Mouse (Mus musculus) embryonic facial prominence, embryonic 11.5 days (tissue): ENCODE data around the gene Mfap1a. TPM values are rescaled to one million over a fixed set of nuclear protein-coding genes. Genes with fewer than 3 reads are reported as not detected.
"Not testable (repeated sequence)": the region's sequence is repeated elsewhere in the genome, so short reads cannot be mapped to it uniquely, and the experiment has no call there.

ENCODE experiments used
- ATAC-seq: fragments of 200-750 bp; cut with Nextera tagmentation; replicated peaks from 2 replicates; pipeline ENCODE4 v1.8.0; 2017; ENCODE audit warnings: low read depth; ENCODE audit not compliant: insufficient number of reproducible peaks, low FRiP score, low TSS enrichment
- DNase-seq: peaks from one replicate; pipeline ENCODE4 v3.0.0-alpha.2; 2015; ENCODE audit warnings: low spot score
- H3K27ac ChIP-seq: fragments of 300-500 bp; sonication (generic); replicated peaks from 2 replicates; pipeline ENCODE4 v1.5.1; 2014; ENCODE audit warnings: mild to moderate bottlenecking, low read depth, low read length, control low read depth
- H3K27me3 ChIP-seq: fragments of 300-500 bp; sonication (generic); 2 replicates; pipeline ENCODE4 v1.6.1; 2014; ENCODE audit warnings: mild to moderate bottlenecking, low read length, moderate library complexity, mixed read lengths; ENCODE audit not compliant: control insufficient read depth, insufficient read depth
- H3K36me3 ChIP-seq: fragments of 300-500 bp; sonication (generic); replicated peaks from 2 replicates; pipeline ENCODE4 v1.6.1; 2014; ENCODE audit warnings: low read depth, mild to moderate bottlenecking, low read length, moderate library complexity, mixed read lengths; ENCODE audit not compliant: control insufficient read depth, insufficient read depth
- H3K4me1 ChIP-seq: fragments of 300-500 bp; sonication (generic); 2 replicates; pipeline ENCODE4 v1.6.1; 2014; ENCODE audit warnings: low read length, mixed read lengths; ENCODE audit not compliant: control insufficient read depth, insufficient read depth
- H3K4me2 ChIP-seq: fragments of 300-500 bp; sonication (generic); 2 replicates; pipeline ENCODE4 v1.6.1; 2014; ENCODE audit warnings: low read depth, mild to moderate bottlenecking, control low read depth, low read length, moderate library complexity
- H3K4me3 ChIP-seq: fragments of 300-500 bp; sonication (generic); 2 replicates; pipeline ENCODE4 v1.5.1; 2014; ENCODE audit warnings: low read depth, low read length, control low read depth
- H3K9ac ChIP-seq: fragments of 300-500 bp; sonication (generic); replicated peaks from 2 replicates; pipeline ENCODE4 v1.6.1; 2014; ENCODE audit warnings: mild to moderate bottlenecking, control low read depth, low read length
- H3K9me3 ChIP-seq: fragments of 300-500 bp; sonication (generic); replicated peaks from 2 replicates; pipeline ENCODE4 v1.6.1; 2016; ENCODE audit warnings: mild to moderate bottlenecking, low read length, inconsistent platforms, mixed read lengths; ENCODE audit not compliant: control insufficient read depth
- WGBS: fragments of 180-500 bp; shearing (Covaris S2); extraction: QIAGEN DNeasy Blood & Tissue Kit; methylation state at CpG from one replicate; pipeline ENCODE4 v1.1.7; 2014; 5-methylcytosine and 5-hydroxymethylcytosine counted together
- polyA plus RNA-seq: library from polyadenylated mRNA; unstranded; fragments of >200 nt; fragmentation: Nextera tagmentation; extraction: Ambion mirVana; gene quantifications from 2 replicates; pipeline ENCODE4 v1.2.1, GENCODE M21; 2014

Mfap1a gene
- polyA plus RNA-seq: 27.8 and 29.9 TPM in 2 replicates

- H3K9me3 ChIP-seq, H3K27ac ChIP-seq, H3K27me3 ChIP-seq, H3K36me3 ChIP-seq, H3K4me1 ChIP-seq: not testable (repeated sequence)
- Histone ChIP-seq H3K4me2 (peak within 1 kb of the TSS; percentile 45), H3K4me3 (peak within 1 kb of the TSS; percentile 58), H3K9ac (peak within 1 kb of the TSS; percentile 67)
- 4% methylated on average over 38 of the region's 42 CpGs for WGBS
- DNase-seq (peak; percentile 97), ATAC-seq (peak; percentile 93)
Observed at GRCm38 (mm10) chr2:121505942-121506882, at the start of gene Mfap1a, which contains the start of gene Wdr76. Gene Mfap1a, minus strand, starts transcription at chr2:121506665. Gene Wdr76, plus strand, starts transcription at chr2:121506723.

GRCm38 (mm10) chr2:121551271-121551670 lies 44.8 kb upstream of the Mfap1a start:
- Histone ChIP-seq H3K9ac (no peak overlapping the region), H3K27ac (no peak overlapping the region), H3K4me1 (no peaks in the 10 kb centered on the region), H3K27me3 (no peaks in the 10 kb centered on the region), H3K9me3 (no peaks in the 10 kb centered on the region), H3K4me2 (no peak overlapping the region), H3K36me3 (no peaks in the 10 kb centered on the region), H3K4me3 (no peak overlapping the region)
- 80% methylated on average over 8 of the region's 8 CpGs for WGBS
- no peak for ATAC-seq
- no peak for DNase-seq

- WGBS: 87% methylated on average over 6 of the region's 6 CpGs
- no peak for ATAC-seq
Observed at GRCm38 (mm10) chr2:121549630-121550029, 43.2 kb upstream of the Mfap1a start.

GRCm38 (mm10) chr2:121544829-121545228 lies 38.4 kb upstream of the Mfap1a start:
- ATAC-seq (no peak), DNase-seq (no peak)
- no peaks in the 10 kb centered on the region for H3K9me3 ChIP-seq
- no peak overlapping the region for H3K9ac ChIP-seq
- no peak overlapping the region for H3K4me2 ChIP-seq
- 93% methylated on average over 3 of the region's 3 CpGs for WGBS
- no peaks in the 10 kb centered on the region for H3K27me3 ChIP-seq
- H3K4me1 ChIP-seq: no peaks in the 10 kb centered on the region
- no peaks in the 10 kb centered on the region for H3K36me3 ChIP-seq
- no peak overlapping the region for H3K4me3 ChIP-seq
- H3K27ac ChIP-seq: no peak overlapping the region

More at GRCm38 (mm10) chr2:121549630-121550029, 43.2 kb upstream of the Mfap1a start:
- Histone ChIP-seq H3K27me3 (no peaks in the 10 kb centered on the region), H3K4me3 (no peak overlapping the region), H3K9ac (no peak overlapping the region), H3K36me3 (no peaks in the 10 kb centered on the region), H3K27ac (no peak overlapping the region), H3K9me3 (no peaks in the 10 kb centered on the region), H3K4me2 (no peak overlapping the region), H3K4me1 (no peaks in the 10 kb centered on the region)
- no peak for DNase-seq

- no peaks in the 10 kb centered on the region for H3K36me3 ChIP-seq
- H3K27me3 ChIP-seq: no peaks in the 10 kb centered on the region
- H3K4me2 ChIP-seq: no peak overlapping the region
- H3K27ac ChIP-seq: no peak overlapping the region
- H3K9me3 ChIP-seq: no peaks in the 10 kb centered on the region
- no peak overlapping the region for H3K4me3 ChIP-seq
- no peak overlapping the region for H3K9ac ChIP-seq
- no peaks in the 10 kb centered on the region for H3K4me1 ChIP-seq
- DNase-seq: no peak
- 88% methylated on average over 2 of the region's 2 CpGs for WGBS
- no peak for ATAC-seq
Observed at GRCm38 (mm10) chr2:121525056-121525455, 18.6 kb upstream of the Mfap1a start.

GRCm38 (mm10) chr2:121522830-121523229 lies 16.4 kb upstream of the Mfap1a start:
- DNase-seq, H3K9ac ChIP-seq, H3K36me3 ChIP-seq, H3K4me3 ChIP-seq, H3K27ac ChIP-seq, H3K4me1 ChIP-seq, H3K9me3 ChIP-seq, ATAC-seq, H3K4me2 ChIP-seq, H3K27me3 ChIP-seq: not testable (repeated sequence)
- 96% methylated on average over 3 of the region's 3 CpGs for WGBS

- no peak for DNase-seq
- Histone ChIP-seq H3K9me3 (no peaks in the 10 kb centered on the region), H3K27ac (no peak overlapping the region), H3K9ac (no peak overlapping the region), H3K27me3 (no peaks in the 10 kb centered on the region), H3K36me3 (no peaks in the 10 kb centered on the region), H3K4me1 (no peaks in the 10 kb centered on the region), H3K4me2 (no peak overlapping the region), H3K4me3 (no peak overlapping the region)
- ATAC-seq: no peak
- 94% methylated on average over 2 of the region's 2 CpGs for WGBS
Observed at GRCm38 (mm10) chr2:121522006-121522405, 15.5 kb upstream of the Mfap1a start.

- DNase-seq, H3K4me2 ChIP-seq, H3K9me3 ChIP-seq, H3K9ac ChIP-seq, H3K4me1 ChIP-seq, H3K27me3 ChIP-seq, H3K27ac ChIP-seq, ATAC-seq, H3K36me3 ChIP-seq, H3K4me3 ChIP-seq: not testable (repeated sequence)
- 96% methylated on average over 4 of the region's 4 CpGs for WGBS
Observed at GRCm38 (mm10) chr2:121518711-121519110, 12.2 kb upstream of the Mfap1a start.
